Mouse (Mus musculus): ENCODE data around the gene Sult2b1. TPM values are rescaled to one million over a fixed set of nuclear protein-coding genes. Genes with fewer than 3 reads are reported as not detected.
A peak's percentile ranks its signal among the peaks of the same experiment; 100 is the strongest.

The Sult2b1 gene
- polyA plus RNA-seq, 1 experiment from 2014 or later, result 0.72 TPM

- no peak for ATAC-seq (replicated peaks; ENCODE audit: extremely low read depth, insufficient read depth, low FRiP score)
- H3K27ac ChIP-seq (ENCODE audit: low read length), result no peak overlapping the region
- no peak overlapping the region for H3K4me3 ChIP-seq (ENCODE audit: low read length)
Observed at GRCm38 (mm10) chr7:45695098-45695497, 89.4 kb downstream of the Sult2b1 start.

GRCm38 (mm10) chr7:45693921-45694591 is 90.4 kb downstream of the Sult2b1 start, which contains the start of gene Sec1:
Sec1 (minus strand) TSS chr7:45694402.
- Histone ChIP-seq H3K4me1 (ENCODE audit: control insufficient read depth, insufficient read depth, low read length) (peaks cover 14% of the 10 kb centered on the region), H3K9me3 (replicated peaks; ENCODE audit: control insufficient read depth, low read length) (no peaks in the 10 kb centered on the region), H3K27me3 (ENCODE audit: control insufficient read depth, insufficient read depth, low read length) (peaks cover 11% of the 10 kb centered on the region), H3K4me2 (ENCODE audit: low read depth, low read length) (no peak within 1 kb of the TSS), H3K9ac (ENCODE audit: low read length) (no peak within 1 kb of the TSS), H3K27ac (ENCODE audit: low read length) (no peak within 1 kb of the TSS), H3K36me3 (ENCODE audit: control insufficient read depth, insufficient read depth) (no peaks in the 10 kb centered on the region), H3K4me3 (ENCODE audit: low read length) (no peak within 1 kb of the TSS)
- ATAC-seq (replicated peaks; ENCODE audit: extremely low read depth, insufficient read depth, low FRiP score), result no peak
- 84% methylated on average over 50 of the region's 50 CpGs for WGBS

More at GRCm38 (mm10) chr7:45695098-45695497, 89.4 kb downstream of the Sult2b1 start:
- WGBS, result 26% methylated on average over 6 of the region's 6 CpGs
- Histone ChIP-seq H3K9ac (ENCODE audit: low read length) (no peak overlapping the region), H3K9me3 (replicated peaks; ENCODE audit: control insufficient read depth, low read length) (no peaks in the 10 kb centered on the region), H3K4me1 (ENCODE audit: control insufficient read depth, insufficient read depth, low read length) (peaks cover 11% of the 10 kb centered on the region), H3K27me3 (ENCODE audit: control insufficient read depth, insufficient read depth, low read length) (peaks cover 19% of the 10 kb centered on the region), H3K4me2 (ENCODE audit: low read depth, low read length) (no peak overlapping the region), H3K36me3 (ENCODE audit: control insufficient read depth, insufficient read depth) (no peaks in the 10 kb centered on the region)

GRCm38 (mm10) chr7:45692364-45692763 is 92.1 kb downstream of the Sult2b1 start:
- H3K9ac ChIP-seq (ENCODE audit: low read length), result no peak overlapping the region
- no peaks in the 10 kb centered on the region for H3K9me3 ChIP-seq (replicated peaks; ENCODE audit: control insufficient read depth, low read length)
- no peak overlapping the region for H3K4me2 ChIP-seq (ENCODE audit: low read depth, low read length)
- no peak overlapping the region for H3K4me3 ChIP-seq (ENCODE audit: low read length)
- H3K27ac ChIP-seq (ENCODE audit: low read length), result no peak overlapping the region
- ATAC-seq (replicated peaks; ENCODE audit: extremely low read depth, insufficient read depth, low FRiP score), result no peak
- H3K27me3 ChIP-seq (ENCODE audit: control insufficient read depth, insufficient read depth, low read length), result no peaks in the 10 kb centered on the region
- WGBS, result 68% methylated on average over 2 of the region's 2 CpGs
- peaks cover 15% of the 10 kb centered on the region for H3K4me1 ChIP-seq (ENCODE audit: control insufficient read depth, insufficient read depth, low read length)
- no peaks in the 10 kb centered on the region for H3K36me3 ChIP-seq (ENCODE audit: control insufficient read depth, insufficient read depth)

GRCm38 (mm10) chr7:45689800-45690199 is 94.7 kb downstream of the Sult2b1 start:
- ATAC-seq (replicated peaks; ENCODE audit: extremely low read depth, insufficient read depth, low FRiP score), result peak; percentile 42; the same call in 1 of the 2 replicates
- no peak overlapping the region for H3K9ac ChIP-seq (ENCODE audit: low read length)
- H3K4me1 ChIP-seq (ENCODE audit: control insufficient read depth, insufficient read depth, low read length), result peaks cover 15% of the 10 kb centered on the region
- H3K4me3 ChIP-seq (ENCODE audit: low read length), result no peak overlapping the region
- no peaks in the 10 kb centered on the region for H3K36me3 ChIP-seq (ENCODE audit: control insufficient read depth, insufficient read depth)
- H3K4me2 ChIP-seq (ENCODE audit: low read depth, low read length), result no peak overlapping the region
- H3K9me3 ChIP-seq (replicated peaks; ENCODE audit: control insufficient read depth, low read length), result no peaks in the 10 kb centered on the region
- H3K27me3 ChIP-seq (ENCODE audit: control insufficient read depth, insufficient read depth, low read length), result no peaks in the 10 kb centered on the region
- H3K27ac ChIP-seq (ENCODE audit: low read length), result peak overlapping the region; percentile 4
- 16% methylated on average over 11 of the region's 11 CpGs for WGBS

GRCm38 (mm10) chr7:45689099-45689498 is 95.4 kb downstream of the Sult2b1 start:
- H3K4me3 ChIP-seq (ENCODE audit: low read length), result no peak overlapping the region
- no peaks in the 10 kb centered on the region for H3K36me3 ChIP-seq (ENCODE audit: control insufficient read depth, insufficient read depth)
- ATAC-seq (replicated peaks; ENCODE audit: extremely low read depth, insufficient read depth, low FRiP score), result no peak
- no peaks in the 10 kb centered on the region for H3K27me3 ChIP-seq (ENCODE audit: control insufficient read depth, insufficient read depth, low read length)
- no peak overlapping the region for H3K4me2 ChIP-seq (ENCODE audit: low read depth, low read length)
- H3K4me1 ChIP-seq (ENCODE audit: control insufficient read depth, insufficient read depth, low read length), result peaks cover 15% of the 10 kb centered on the region
- H3K9ac ChIP-seq (ENCODE audit: low read length), result no peak overlapping the region
- no peaks in the 10 kb centered on the region for H3K9me3 ChIP-seq (replicated peaks; ENCODE audit: control insufficient read depth, low read length)
- 64% methylated on average over 6 of the region's 6 CpGs for WGBS
- H3K27ac ChIP-seq (ENCODE audit: low read length), result no peak overlapping the region

- Histone ChIP-seq H3K27ac (ENCODE audit: low read length) (no peak overlapping the region), H3K9me3 (replicated peaks; ENCODE audit: control insufficient read depth, low read length) (no peaks in the 10 kb centered on the region), H3K36me3 (ENCODE audit: control insufficient read depth, insufficient read depth) (no peaks in the 10 kb centered on the region), H3K4me1 (ENCODE audit: control insufficient read depth, insufficient read depth, low read length) (peaks cover 22% of the 10 kb centered on the region), H3K4me3 (ENCODE audit: low read length) (no peak overlapping the region), H3K4me2 (ENCODE audit: low read depth, low read length) (no peak overlapping the region), H3K9ac (ENCODE audit: low read length) (no peak overlapping the region), H3K27me3 (ENCODE audit: control insufficient read depth, insufficient read depth, low read length) (no peaks in the 10 kb centered on the region)
- no peak for ATAC-seq (replicated peaks; ENCODE audit: extremely low read depth, insufficient read depth, low FRiP score)
- WGBS, result 78% methylated on average over 3 of the region's 3 CpGs
Observed at GRCm38 (mm10) chr7:45686841-45687240, 97.6 kb downstream of the Sult2b1 start.

GRCm38 (mm10) chr7:45685811-45686210 is 98.7 kb downstream of the Sult2b1 start:
- no peak for ATAC-seq (replicated peaks; ENCODE audit: extremely low read depth, insufficient read depth, low FRiP score)
- 63% methylated on average over 10 of the region's 10 CpGs for WGBS
- H3K27me3 ChIP-seq (ENCODE audit: control insufficient read depth, insufficient read depth, low read length), result no peaks in the 10 kb centered on the region

GRCm38 (mm10) chr7:45683396-45684050 is 100.9 kb downstream of the Sult2b1 start, which contains the start of gene Ntn5:
Ntn5 (plus strand) TSS chr7:45684022.
- Histone ChIP-seq H3K4me1 (ENCODE audit: control insufficient read depth, insufficient read depth, low read length) (peaks cover 26% of the 10 kb centered on the region), H3K36me3 (ENCODE audit: control insufficient read depth, insufficient read depth) (no peaks in the 10 kb centered on the region), H3K4me3 (ENCODE audit: low read length) (no peak within 1 kb of the TSS), H3K9me3 (replicated peaks; ENCODE audit: control insufficient read depth, low read length) (no peaks in the 10 kb centered on the region), H3K4me2 (ENCODE audit: low read depth, low read length) (no peak within 1 kb of the TSS), H3K27ac (ENCODE audit: low read length) (no peak within 1 kb of the TSS), H3K9ac (ENCODE audit: low read length) (peak within 1 kb of the TSS; percentile 10; the same call in 1 of the 2 replicates), H3K27me3 (ENCODE audit: control insufficient read depth, insufficient read depth, low read length) (no peaks in the 10 kb centered on the region)
- no peak for ATAC-seq (replicated peaks; ENCODE audit: extremely low read depth, insufficient read depth, low FRiP score)
- WGBS, result 74% methylated on average over 7 of the region's 7 CpGs

More at GRCm38 (mm10) chr7:45685811-45686210, 98.7 kb downstream of the Sult2b1 start:
- Histone ChIP-seq H3K27ac (ENCODE audit: low read length) (no peak overlapping the region), H3K9me3 (replicated peaks; ENCODE audit: control insufficient read depth, low read length) (no peaks in the 10 kb centered on the region), H3K4me3 (ENCODE audit: low read length) (no peak overlapping the region), H3K9ac (ENCODE audit: low read length) (no peak overlapping the region; the same call in 1 of the 2 replicates), H3K4me2 (ENCODE audit: low read depth, low read length) (no peak overlapping the region), H3K4me1 (ENCODE audit: control insufficient read depth, insufficient read depth, low read length) (peaks cover 32% of the 10 kb centered on the region), H3K36me3 (ENCODE audit: control insufficient read depth, insufficient read depth) (no peaks in the 10 kb centered on the region)

Data from heart, embryonic 16.5 days (tissue).